Mouse (Mus musculus) heart, adult 2 months (tissue): ENCODE results near the gene Clasp1. TPM values are rescaled to one million over a fixed set of nuclear protein-coding genes. Genes with fewer than 3 reads are reported as not detected.

Source experiments
- DNase-seq, 2 experiments: peaks; one replicate each; pipeline ENCODE4 v3.0.0; 2021
- H3K27ac ChIP-seq: fragments of 200-600 bp; 2 replicates; pipeline ENCODE4 v1.8.1; 2022
- H3K27me3 ChIP-seq: fragments of 200-500 bp; 2 replicates; pipeline ENCODE4 v1.6.1; 2012; ENCODE audit warnings: mild to moderate bottlenecking, low read length, inconsistent platforms, mixed read lengths; ENCODE audit not compliant: control insufficient read depth, insufficient read depth
- H3K36me3 ChIP-seq: fragments of 200-500 bp; 2 replicates; pipeline ENCODE4 v1.6.1; 2012; ENCODE audit warnings: low read length, inconsistent platforms; ENCODE audit not compliant: control insufficient read depth, insufficient read depth
- H3K4me1 ChIP-seq: fragments of 200-500 bp; 2 replicates; pipeline ENCODE4 v1.6.1; 2011; ENCODE audit warnings: low read length; ENCODE audit not compliant: control insufficient read depth, insufficient read depth
- H3K4me3 ChIP-seq: fragments of 200-600 bp; 2 replicates; pipeline ENCODE4 v1.8.1; 2022
- H3K79me2 ChIP-seq: fragments of 200-500 bp; replicated peaks from 2 replicates; pipeline ENCODE4 v1.6.1; 2012; ENCODE audit warnings: mild to moderate bottlenecking, inconsistent platforms, low read length, moderate library complexity, mixed read lengths; ENCODE audit not compliant: control insufficient read depth, insufficient read depth
- H3K9ac ChIP-seq: fragments of 200-500 bp; 2 replicates; pipeline ENCODE4 v1.6.1; 2012; ENCODE audit warnings: low read depth, mild to moderate bottlenecking, control low read depth, inconsistent platforms, low read length, mixed read lengths
- CTCF ChIP-seq: fragments of 200-600 bp; IDR thresholded peaks from 2 replicates; pipeline ENCODE4 v1.8.1; 2022; ENCODE audit warnings: antibody characterized with exemption, mild to moderate bottlenecking, moderate library complexity
- EP300 ChIP-seq: fragments of 200-500 bp; IDR thresholded peaks from 2 replicates; pipeline ENCODE4 v1.6.1; 2011; ENCODE audit warnings: low read depth, low read length, control low read depth; ENCODE audit not compliant: insufficient read depth
- POLR2A ChIP-seq: fragments of 200-500 bp; IDR thresholded peaks from 2 replicates; pipeline ENCODE4 v1.6.1; 2011; ENCODE audit warnings: mild to moderate bottlenecking, low read depth, low read length, control low read depth; ENCODE audit not compliant: insufficient read depth
- WGBS: fragments of 180-500 bp; shearing (Covaris S2); methylation state at CpG from one replicate; pipeline ENCODE4 v1.1.7; 2018; 5-methylcytosine and 5-hydroxymethylcytosine counted together
- intact Hi-C: fragments of 180-260 bp; cut with DNase I; formaldehyde crosslinking; loops from one replicate; pipeline ENCODE4 v1.15.1; 2025
- polyA plus RNA-seq: library from polyadenylated mRNA; depleted of rRNA; stranded (reverse); fragments of >200 nt; gene quantifications from 2 replicates; pipeline ENCODE4 v1.2.3, GENCODE M21; 2012
- total RNA-seq, 2 experiments: library from RNA; stranded (reverse); gene quantifications; 2 replicates each; pipeline ENCODE4 v1.2.3; 2021

The Clasp1 gene
- total and polyA plus RNA-seq, 3 experiments = 148 to 407 (median 323) TPM

- Histone ChIP-seq H3K9ac (no peak overlapping the region), H3K27me3 (no peaks in the 10 kb centered on the region), H3K4me1 (peaks cover 8% of the 10 kb centered on the region), H3K79me2 (peaks cover 6% of the 10 kb centered on the region), H3K27ac (no peak overlapping the region), H3K4me3 (no peak overlapping the region), H3K36me3 (peaks cover 10% of the 10 kb centered on the region)
- WGBS = 57% methylated on average over 8 of the region's 8 CpGs
- DNase-seq = no peak
- intact Hi-C loops = no loop called here
- no peak for TF ChIP-seq EP300
Observed at GRCm38 (mm10) chr1:118399625-118400310, 10.9 kb downstream of the Clasp1 start.

GRCm38 (mm10) chr1:118401991-118402390 lies 13.1 kb downstream of the Clasp1 start:
- no peaks in the 10 kb centered on the region for H3K27me3 ChIP-seq
- peaks cover 15% of the 10 kb centered on the region for H3K36me3 ChIP-seq
- H3K4me3 ChIP-seq = no peak overlapping the region
- H3K79me2 ChIP-seq = peaks cover 6% of the 10 kb centered on the region
- DNase-seq = no peak
- H3K27ac ChIP-seq = no peak overlapping the region
- H3K9ac ChIP-seq = no peak overlapping the region
- intact Hi-C loops = no loop called here
- peaks cover 9% of the 10 kb centered on the region for H3K4me1 ChIP-seq
- WGBS = 89% methylated on average over 4 of the region's 4 CpGs
- TF ChIP-seq CTCF (no peak), EP300 (no peak), POLR2A (no peak)

GRCm38 (mm10) chr1:118402556-118402955 lies 13.7 kb downstream of the Clasp1 start:
- H3K4me3 ChIP-seq = no peak overlapping the region
- H3K27ac ChIP-seq = no peak overlapping the region
- intact Hi-C loops = no loop called here
- H3K27me3 ChIP-seq = no peaks in the 10 kb centered on the region
- WGBS = 17% methylated on average over 8 of the region's 8 CpGs
- H3K36me3 ChIP-seq = peaks cover 15% of the 10 kb centered on the region
- H3K4me1 ChIP-seq = peaks cover 9% of the 10 kb centered on the region
- peaks cover 10% of the 10 kb centered on the region for H3K79me2 ChIP-seq
- no peak overlapping the region for H3K9ac ChIP-seq
- DNase-seq = no peak
- no peak for TF ChIP-seq EP300
- TF ChIP-seq POLR2A = no peak
- no peak for TF ChIP-seq CTCF

- Histone ChIP-seq H3K79me2 (peaks cover 9% of the 10 kb centered on the region), H3K4me3 (no peak overlapping the region), H3K27me3 (no peaks in the 10 kb centered on the region), H3K36me3 (peaks cover 15% of the 10 kb centered on the region), H3K27ac (no peak overlapping the region), H3K9ac (no peak overlapping the region), H3K4me1 (peaks cover 9% of the 10 kb centered on the region)
- 90% methylated on average over 6 of the region's 6 CpGs for WGBS
- intact Hi-C loops = no loop called here
- no peak for TF ChIP-seq EP300
- no peak for TF ChIP-seq POLR2A
- TF ChIP-seq CTCF = no peak
- no peak for DNase-seq
Observed at GRCm38 (mm10) chr1:118402966-118403365, 14.1 kb downstream of the Clasp1 start.

- H3K27me3 ChIP-seq = no peaks in the 10 kb centered on the region
- no peak for TF ChIP-seq POLR2A
- no peak for TF ChIP-seq CTCF
- TF ChIP-seq EP300 = no peak
- intact Hi-C loops = no loop called here
- H3K4me3 ChIP-seq = no peak overlapping the region
- no peak overlapping the region for H3K9ac ChIP-seq
- peaks cover 15% of the 10 kb centered on the region for H3K36me3 ChIP-seq
- H3K27ac ChIP-seq = no peak overlapping the region
- DNase-seq = no peak
- H3K4me1 ChIP-seq = peaks cover 9% of the 10 kb centered on the region
- H3K79me2 ChIP-seq = peaks cover 9% of the 10 kb centered on the region
- 57% methylated on average over 3 of the region's 3 CpGs for WGBS
Observed at GRCm38 (mm10) chr1:118403440-118403839, 14.6 kb downstream of the Clasp1 start.

- H3K9ac ChIP-seq = no peak overlapping the region
- no peak for DNase-seq
- WGBS = 83% methylated on average over 7 of the region's 7 CpGs
- intact Hi-C loops = no loop called here
- no peaks in the 10 kb centered on the region for H3K27me3 ChIP-seq
- no peak overlapping the region for H3K27ac ChIP-seq
- no peak overlapping the region for H3K4me3 ChIP-seq
- peaks cover 1% of the 10 kb centered on the region; the same call in 1 of the 2 replicates for H3K4me1 ChIP-seq
- H3K36me3 ChIP-seq = peaks cover 5% of the 10 kb centered on the region; the same call in 1 of the 2 replicates
- H3K79me2 ChIP-seq = peaks cover 13% of the 10 kb centered on the region
- no peak for TF ChIP-seq CTCF
- no peak for TF ChIP-seq POLR2A
- TF ChIP-seq EP300 = no peak
Observed at GRCm38 (mm10) chr1:118407586-118408250, 18.9 kb downstream of the Clasp1 start.
